ENCODE assay signal across 7 mouse cellular contexts in genomic region chr11:74649647-74650551, GRCm38 (mm10). TPM values are rescaled to one million over a fixed set of nuclear protein-coding genes. Genes with fewer than 3 reads are reported as not detected.
A peak's percentile ranks its signal among the peaks of the same experiment; 100 is the strongest.
DNase-seq lines count a peak whose midpoint lies in the region; ATAC-seq lines count a peak whose summit lies in the region.

No protein-coding gene starts in this region.

- peak overlapping the region; percentile 71 for H3K27ac ChIP-seq in embryonic facial prominence, embryonic 15.5 days (replicated peaks)
- H3K27ac ChIP-seq in liver, embryonic 12.5 days, result peak overlapping the region; percentile 86

- peak overlapping the region; percentile 91 for H3K4me2 ChIP-seq in embryonic facial prominence, embryonic 15.5 days (replicated peaks)
- peak overlapping the region; percentile 99 for H3K4me2 ChIP-seq in liver, embryonic 12.5 days

- under 1% methylated on average over 50 of the region's 53 CpGs for WGBS in embryonic facial prominence, embryonic 15.5 days
- under 1% methylated on average over 53 of the region's 53 CpGs for WGBS in liver, embryonic 12.5 days (ENCODE audit: insufficient replicate concordance)

- peak; percentile 15 to 28 for DNase-seq in spleen, postnatal 36 days (ENCODE audit: low spot score in 2 of 2)
- DNase-seq in spleen, adult 18-20 months, result no peak
- peak; percentile 55 for DNase-seq in adrenal gland, adult 18-20 months (ENCODE audit: low spot score in 2 of 2)
- DNase-seq in induced T-regulatory cell, adult 2 months (ENCODE audit: low read depth), result peak; percentile 51
- peak; percentile 42 for DNase-seq in naive thymus-derived CD4-positive, alpha-beta T cell, adult 2 months (ENCODE audit: low read depth)

- ATAC-seq in embryonic facial prominence, embryonic 15.5 days (ENCODE audit: insufficient number of reproducible peaks, low FRiP score, low TSS enrichment, low read depth), result peak; percentile 3; the same call in 1 of the 2 replicates
- ATAC-seq in liver, embryonic 12.5 days, result peak; percentile 50

- H3K4me1 ChIP-seq in embryonic facial prominence, embryonic 15.5 days, result peaks cover 42% of the 10 kb centered on the region
- H3K4me1 ChIP-seq in liver, embryonic 12.5 days, result peaks cover 54% of the 10 kb centered on the region

- no peaks in the 10 kb centered on the region for H3K27me3 ChIP-seq in embryonic facial prominence, embryonic 15.5 days
- H3K27me3 ChIP-seq in liver, embryonic 12.5 days (replicated peaks), result no peaks in the 10 kb centered on the region

- no peaks in the 10 kb centered on the region for H3K36me3 ChIP-seq in embryonic facial prominence, embryonic 15.5 days
- peaks cover 37% of the 10 kb centered on the region for H3K36me3 ChIP-seq in liver, embryonic 12.5 days

- H3K9ac ChIP-seq in embryonic facial prominence, embryonic 15.5 days, result peak overlapping the region; percentile 74
- H3K9ac ChIP-seq in liver, embryonic 12.5 days, result peak overlapping the region; percentile 89

- H3K4me3 ChIP-seq in embryonic facial prominence, embryonic 15.5 days (replicated peaks), result peak overlapping the region; percentile 84
- peak overlapping the region; percentile 97 for H3K4me3 ChIP-seq in liver, embryonic 12.5 days

- no peaks in the 10 kb centered on the region for H3K9me3 ChIP-seq in embryonic facial prominence, embryonic 15.5 days (replicated peaks)
- H3K9me3 ChIP-seq in liver, embryonic 12.5 days (replicated peaks), result no peaks in the 10 kb centered on the region

RNA-seq across cellular contexts. Expression of gene Cluh, which starts 0.6 kb away (rescaled TPM):
- total RNA-seq in adrenal gland, adult 18-20 months (2021), result 100 to 1,000 TPM; 203 to 205 TPM
- 26.6 and 27.1 TPM in 2 replicates for polyA plus RNA-seq in embryonic facial prominence, embryonic 15.5 days (2015; fragmentation: Nextera tagmentation; extraction: Ambion mirVana)
- 49.6 and 50.1 TPM in 2 replicates for polyA plus RNA-seq in liver, embryonic 12.5 days (2016; fragmentation: Nextera tagmentation; extraction: Ambion mirVana)

RNA-seq across cellular contexts. Expression of gene Ccdc92b, which starts 30.5 kb away (rescaled TPM):
- total RNA-seq in adrenal gland, adult 18-20 months (2021), result 1 to 10 TPM; 3.0 to 3.7 TPM
- polyA plus RNA-seq in embryonic facial prominence, embryonic 15.5 days (2015; fragmentation: Nextera tagmentation; extraction: Ambion mirVana), result 0.46 and 0.71 TPM in 2 replicates
- 14.7 and 16.0 TPM in 2 replicates for polyA plus RNA-seq in liver, embryonic 12.5 days (2016; fragmentation: Nextera tagmentation; extraction: Ambion mirVana)

RNA-seq across cellular contexts. Expression of gene Rap1gap2, which starts 39.2 kb away (rescaled TPM):
- 10 to 100 TPM in 1 of 2 experiments, 1 to 10 TPM in 1; 8.2 to 10.9 TPM for total RNA-seq in adrenal gland, adult 18-20 months (2021)
- polyA plus RNA-seq in embryonic facial prominence, embryonic 15.5 days (2015; fragmentation: Nextera tagmentation; extraction: Ambion mirVana), result 3.5 and 3.7 TPM in 2 replicates
- polyA plus RNA-seq in liver, embryonic 12.5 days (2016; fragmentation: Nextera tagmentation; extraction: Ambion mirVana), result 0.96 and 1.4 TPM in 2 replicates

Comparison
In these comparisons a context has a peak if more than half of its experiments do, and no peak if none do; other contexts are left out.
1. DNase-seq: peak in spleen, postnatal 36 days (2 of 2), adrenal gland, adult 18-20 months (2 of 2), induced T-regulatory cell, adult 2 months (single experiment) and naive thymus-derived CD4-positive, alpha-beta T cell, adult 2 months (single experiment); none in spleen, adult 18-20 months (0 of 2).